Mouse (Mus musculus): Measurements from ENCODE around the gene Foxd2.

DNA sequence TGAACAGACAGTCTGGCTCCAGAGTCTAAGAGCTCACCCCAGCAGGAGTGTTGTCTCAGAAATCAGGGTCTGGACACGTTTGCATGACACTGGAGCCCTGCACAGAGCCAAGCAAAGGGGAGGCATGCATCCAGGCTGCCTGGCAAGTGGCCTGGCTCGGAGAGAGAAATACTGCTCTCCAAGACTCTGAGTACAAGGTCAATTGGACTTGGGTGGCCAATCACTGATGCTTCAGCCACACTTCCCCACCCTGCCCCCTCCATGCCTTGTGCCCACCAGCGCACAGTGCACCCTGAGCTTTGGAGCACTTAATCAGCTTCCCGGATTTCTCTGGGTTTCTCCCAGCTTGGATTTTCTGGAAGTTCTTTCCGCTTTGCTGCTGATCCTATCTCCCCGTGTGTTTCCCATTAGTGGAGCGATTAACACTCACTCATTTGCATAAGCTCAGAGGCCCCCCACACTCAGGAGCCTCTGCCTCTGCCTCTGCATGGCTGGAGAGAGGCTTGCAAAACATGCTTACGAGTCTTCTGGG lies 32.2 kb downstream of the Foxd2 start:
- TF ChIP-seq CTCF (IDR thresholded peaks at IDR 0.05; ENCODE audit: low read depth) (no peak), EP300 (IDR thresholded peaks at IDR 0.05; ENCODE audit: low read depth) (no peak)

Data from liver, embryonic 14.5 days (tissue).